Comparison of ENCODE assay signal across 8 mouse cellular contexts in the genomic region with DNA sequence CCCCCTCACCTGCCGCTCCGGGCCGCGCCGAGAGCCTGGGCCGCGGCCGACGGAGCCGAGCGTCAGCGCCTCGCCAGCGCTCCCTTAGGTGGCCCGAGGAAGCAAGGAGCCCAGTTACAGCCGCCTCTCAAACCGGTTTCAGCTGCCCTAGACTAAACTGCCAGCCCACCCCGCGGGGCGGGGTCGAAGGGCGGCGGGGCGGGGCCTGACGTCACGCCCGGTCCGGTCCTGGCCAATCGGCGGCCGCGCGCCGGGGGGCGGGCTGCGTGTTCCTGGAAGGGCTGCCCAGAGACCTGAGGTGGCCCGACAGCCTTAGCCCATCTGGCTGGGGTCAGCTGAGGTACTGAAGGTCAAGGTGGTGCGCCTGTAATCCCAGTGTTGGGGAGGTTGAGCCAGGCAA. TPM values are rescaled to one million over a fixed set of nuclear protein-coding genes. Genes with fewer than 3 reads are reported as not detected.
DNase-seq lines count a peak whose midpoint lies in the region; ATAC-seq and TF ChIP-seq lines count a peak whose summit lies in the region.

No protein-coding gene starts in this region.

- TF ChIP-seq POLR2A in cortical plate, adult 2 months (IDR thresholded peaks at IDR 0.05; ENCODE audit: extremely low read depth, insufficient read depth, low read length), result peak; percentile 80

- intact Hi-C loops in left cerebral cortex, postnatal 10 days (cut with DNase I), result loop anchor here (5.0 kb wide), 1 partner anchor 204 kb away; the partner anchor contains the start of gene Chgb

- peak overlapping the region; percentile 85 for H3K4me3 ChIP-seq in cortical plate, adult 2 months (ENCODE audit: insufficient read depth, low read length)

- peak overlapping the region; percentile 51 for H3K27ac ChIP-seq in cortical plate, adult 2 months (ENCODE audit: insufficient read depth, low read length)

- ATAC-seq in activated CD4-positive, CD25-positive, alpha-beta regulatory T cell, adult 4 months, result peak; percentile 94
- ATAC-seq in inflammation-experienced regulatory T-cells, adult 6 months, result peak; percentile 96
- peak; percentile 87 for ATAC-seq in megakaryocyte-erythroid progenitor cell, adult 5-6 weeks (replicated peaks; ENCODE audit: low FRiP score, low TSS enrichment, poor library complexity, severe bottlenecking)

- TF ChIP-seq CTCF in cortical plate, adult 2 months (IDR thresholded peaks at IDR 0.05; ENCODE audit: extremely low read depth, insufficient read depth, low read length), result no peak

- peaks cover 4% of the 10 kb centered on the region; the same call in 1 of the 2 replicates for H3K4me1 ChIP-seq in cortical plate, adult 2 months (ENCODE audit: control insufficient read depth, insufficient read depth, low read length)

- DNase-seq in gastrocnemius, postnatal 10 days, result peak; percentile 97
- DNase-seq in left cerebral cortex, postnatal 10 days (ENCODE audit: extremely low spot score in 1 of 2, low spot score in 2 of 2), result peak; percentile 94 to 98
- peak; percentile 98 for DNase-seq in right cerebral cortex, postnatal 25 days
- DNase-seq in urinary bladder, postnatal 4 days (ENCODE audit: low spot score in 2 of 2), result peak; percentile 96 to 98

RNA-seq across cellular contexts. Expression of gene Gpcpd1, which starts 9.5 kb away (rescaled TPM):
- polyA plus RNA-seq in activated CD4-positive, CD25-positive, alpha-beta regulatory T cell, adult 4 months (2017; shearing (Covaris generic)), result 10 to 100 TPM; 50.6 to 63.3 TPM
- 99.6 and 105 TPM in 2 replicates for polyA plus RNA-seq in cortical plate, adult 2 months (2012; rRNA removed)
- 10 to 100 TPM; 72.0 to 72.4 TPM for total RNA-seq in gastrocnemius, postnatal 10 days (2021)
- 10 to 100 TPM; 53.3 to 61.3 (median 53.8) TPM for polyA plus RNA-seq in inflammation-experienced regulatory T-cells, adult 6 months (2017; shearing (Covaris generic))
- 100 to 1,000 TPM; 131 to 150 TPM for total RNA-seq in left cerebral cortex, postnatal 10 days (2021)
- 15.5 and 21.6 TPM in 2 replicates for total RNA-seq in megakaryocyte-erythroid progenitor cell, adult 5-6 weeks (2014; fragmentation: Nextera tagmentation)
- 18.6 and 30.4 TPM in 2 replicates for total RNA-seq in megakaryocyte-erythroid progenitor cell, adult 5-6 weeks (2017)

Comparison
In these comparisons a context has a peak if more than half of its experiments do, and no peak if none do; other contexts are left out.
1. Peak in every context shown above with its lines: DNase-seq, ATAC-seq, H3K4me3 ChIP-seq and H3K27ac ChIP-seq.